Comparison of ENCODE assay signal across 7 mouse cellular contexts in genomic region chr2:79456575-79457349, GRCm38 (mm10). TPM values are rescaled to one million over a fixed set of nuclear protein-coding genes. Genes with fewer than 3 reads are reported as not detected.
DNase-seq lines count a peak whose midpoint lies in the region; ATAC-seq and TF ChIP-seq lines count a peak whose summit lies in the region.

Gene Neurod1 (minus strand): TSS chr2:79456751.
Gene Cerkl (minus strand): TSS chr2:79456785.

- H3K36me3 ChIP-seq in ES-E14 (ENCODE audit: control insufficient read depth, insufficient read depth, low read length, poor library complexity, severe bottlenecking) = no peaks in the 10 kb centered on the region
- H3K36me3 ChIP-seq in forebrain, embryonic 13.5 days (ENCODE audit: poor library complexity, severe bottlenecking) = no peaks in the 10 kb centered on the region
- H3K36me3 ChIP-seq in midbrain, embryonic 16.5 days (ENCODE audit: control insufficient read depth, insufficient read depth, low read length) = no peaks in the 10 kb centered on the region

- H3K4me3 ChIP-seq in ES-E14 (ENCODE audit: insufficient read depth in 1 of 2, low read depth in 1 of 2, low read length in 2 of 2, poor library complexity in 1 of 2, severe bottlenecking in 1 of 2) = peak within 1 kb of the TSS; percentile 57 to 71
- peak within 1 kb of the TSS; percentile 48 for H3K4me3 ChIP-seq in forebrain, embryonic 13.5 days
- peak within 1 kb of the TSS; percentile 48 for H3K4me3 ChIP-seq in midbrain, embryonic 16.5 days (ENCODE audit: low read depth, low read length)

- DNase-seq in ES-E14 (ENCODE audit: low read depth, low spot score) = peak; percentile 56
- DNase-seq in layer of hippocampus, postnatal 36 days = peak; percentile 65 to 69
- DNase-seq in urinary bladder, postnatal 10 days (ENCODE audit: low spot score) = no peak
- DNase-seq in lung, postnatal 4 days = no peak

- H3K27ac ChIP-seq in ES-E14 (ENCODE audit: insufficient read depth, low read depth, low read length, poor library complexity, severe bottlenecking) = no peak within 1 kb of the TSS
- peak within 1 kb of the TSS; percentile 80 for H3K27ac ChIP-seq in forebrain, embryonic 13.5 days
- H3K27ac ChIP-seq in midbrain, embryonic 16.5 days (ENCODE audit: low read length) = peak within 1 kb of the TSS; percentile 49; the same call in 1 of the 2 replicates

- H3K27me3 ChIP-seq in forebrain, embryonic 13.5 days = peaks cover 76% of the 10 kb centered on the region
- H3K27me3 ChIP-seq in midbrain, embryonic 16.5 days (ENCODE audit: control insufficient read depth, insufficient read depth, low read depth, low read length) = peaks cover 8% of the 10 kb centered on the region

- in situ Hi-C loops in ES-E14 (cut with MboI; ENCODE audit: low sequenced_read_pairs in 2 of 2, unreplicated experiment in 2 of 2) = no loop called here

- under 1% methylated on average over 42 of the region's 42 CpGs for WGBS in forebrain, embryonic 13.5 days
- WGBS in midbrain, embryonic 16.5 days = under 1% methylated on average over 40 of the region's 42 CpGs

- H3K4me1 ChIP-seq in ES-E14 (ENCODE audit: control insufficient read depth in 2 of 2, insufficient read depth in 2 of 2, low read length in 2 of 2, poor library complexity in 1 of 2) = peaks cover 5 to 6% of the 10 kb centered on the region in 2 experiments
- H3K4me1 ChIP-seq in forebrain, embryonic 13.5 days = peaks cover 52% of the 10 kb centered on the region
- peaks cover 31% of the 10 kb centered on the region for H3K4me1 ChIP-seq in midbrain, embryonic 16.5 days (ENCODE audit: control insufficient read depth, insufficient read depth, low read length)

- peak within 1 kb of the TSS; percentile 71 for H3K4me2 ChIP-seq in forebrain, embryonic 13.5 days
- peak within 1 kb of the TSS; percentile 72 for H3K4me2 ChIP-seq in midbrain, embryonic 16.5 days (ENCODE audit: low read length)

- no peaks in the 10 kb centered on the region for H3K9me3 ChIP-seq in ES-E14 (ENCODE audit: control insufficient read depth, insufficient read depth, low read depth, low read length)
- H3K9me3 ChIP-seq in forebrain, embryonic 13.5 days (replicated peaks) = no peaks in the 10 kb centered on the region
- no peaks in the 10 kb centered on the region for H3K9me3 ChIP-seq in midbrain, embryonic 16.5 days (replicated peaks; ENCODE audit: control insufficient read depth, low read length, poor library complexity, severe bottlenecking)

- peak; percentile 76 for ATAC-seq in cerebellum, adult (ENCODE audit: insufficient number of reproducible peaks, low FRiP score, low TSS enrichment)
- ATAC-seq in forebrain, embryonic 13.5 days = peak; percentile 89
- ATAC-seq in midbrain, embryonic 16.5 days = peak; percentile 91

- H3K9ac ChIP-seq in ES-E14 (ENCODE audit: insufficient read depth, low read depth, low read length, poor library complexity, severe bottlenecking) = no peak within 1 kb of the TSS; the same call in 1 of the 2 replicates
- H3K9ac ChIP-seq in forebrain, embryonic 13.5 days = peak within 1 kb of the TSS; percentile 67
- peak within 1 kb of the TSS; percentile 47; the same call in 1 of the 2 replicates for H3K9ac ChIP-seq in midbrain, embryonic 16.5 days (ENCODE audit: low read depth, low read length)

TF ChIP-seq in ES-E14, 5 proteins besides CTCF, POLR2A, EP300 and RAD21:
- no peak for TF ChIP-seq ZC3H11A (IDR thresholded peaks at IDR 0.05; ENCODE audit: borderline replicate concordance, low read depth, low read length)

RNA-seq across cellular contexts. Expression of gene Neurod1, which starts in this region (rescaled TPM):
- total RNA-seq in ES-E14 (2012; rRNA removed) = 1.3 and 7.0 TPM in 2 replicates
- 48.8 and 52.5 TPM in 2 replicates for polyA plus RNA-seq in forebrain, embryonic 13.5 days (2015; fragmentation: Nextera tagmentation; extraction: Ambion mirVana)
- total RNA-seq in layer of hippocampus, postnatal 36 days (2021) = 10 to 100 TPM; 33.0 to 33.9 TPM
- 12.8 and 22.7 TPM in 2 replicates for polyA plus RNA-seq in midbrain, embryonic 16.5 days (2015; fragmentation: Nextera tagmentation; extraction: Ambion mirVana)

RNA-seq across cellular contexts. Expression of gene Cerkl, which starts in this region (rescaled TPM):
- 1.4 and 4.8 TPM in 2 replicates for total RNA-seq in ES-E14 (2012; rRNA removed)
- polyA plus RNA-seq in forebrain, embryonic 13.5 days (2015; fragmentation: Nextera tagmentation; extraction: Ambion mirVana) = 1.7 and 2.4 TPM in 2 replicates
- total RNA-seq in layer of hippocampus, postnatal 36 days (2021) = 1 to 10 TPM; 6.1 to 7.3 TPM
- polyA plus RNA-seq in midbrain, embryonic 16.5 days (2015; fragmentation: Nextera tagmentation; extraction: Ambion mirVana) = 0.84 and 1.9 TPM in 2 replicates

Comparison
In these comparisons a context has a peak if more than half of its experiments do, and no peak if none do; other contexts are left out.
1. DNase-seq: peak in ES-E14 (single experiment) and layer of hippocampus, postnatal 36 days (2 of 2); none in urinary bladder, postnatal 10 days (single experiment) and lung, postnatal 4 days (0 of 2).
2. Peak in every context shown above with its lines, with median percentiles within 50 percentile points of each other: H3K4me3 ChIP-seq and ATAC-seq.